Mouse (Mus musculus): ENCODE data around the gene Magi1. TPM values are rescaled to one million over a fixed set of nuclear protein-coding genes. Genes with fewer than 3 reads are reported as not detected.

Magi1 gene
- polyA plus RNA-seq, 1 experiment from 2014 or later: 28.5 TPM

GRCm38 (mm10) chr6:94131999-94132398 lies 151.7 kb downstream of the Magi1 start:
- Histone ChIP-seq H3K36me3 (ENCODE audit: control insufficient read depth, insufficient read depth, low read length) (no peaks in the 10 kb centered on the region), H3K4me1 (ENCODE audit: control insufficient read depth, insufficient read depth, low read length) (peaks cover 9% of the 10 kb centered on the region; the same call in 1 of the 2 replicates), H3K9ac (ENCODE audit: low read length) (no peak overlapping the region), H3K9me3 (ENCODE audit: control insufficient read depth, low read length) (no peaks in the 10 kb centered on the region), H3K4me2 (no peak overlapping the region), H3K4me3 (ENCODE audit: low read depth, low read length) (no peak overlapping the region), H3K27me3 (ENCODE audit: control insufficient read depth, insufficient read depth, low read length) (no peaks in the 10 kb centered on the region), H3K27ac (ENCODE audit: low read depth, low read length) (no peak overlapping the region)
- ATAC-seq (ENCODE audit: low FRiP score) (no peak), DNase-seq (ENCODE audit: low spot score, missing footprints) (no peak)
- 70% methylated on average over 4 of the region's 4 CpGs for WGBS

DNA sequence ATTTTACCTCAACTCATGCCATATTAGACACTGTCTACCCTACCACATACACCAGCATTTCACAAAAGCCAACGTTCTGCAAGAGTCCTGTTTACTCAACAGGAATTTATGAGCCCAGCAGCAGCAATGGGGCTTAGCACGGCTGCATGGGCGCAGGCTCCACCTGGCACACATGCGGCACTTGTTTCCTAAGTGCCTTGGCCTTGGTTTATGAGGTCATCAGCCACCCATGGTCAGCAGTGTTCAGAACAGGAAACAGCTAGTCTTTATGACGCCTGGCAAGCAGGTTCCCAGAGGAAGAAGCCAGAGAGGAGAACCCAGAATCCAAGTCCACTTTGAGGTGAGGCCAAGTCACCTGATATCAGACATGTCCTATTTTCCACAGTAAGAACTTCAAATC lies 153.3 kb downstream of the Magi1 start:
- Histone ChIP-seq H3K9ac (ENCODE audit: low read length) (no peak overlapping the region), H3K4me1 (ENCODE audit: control insufficient read depth, insufficient read depth, low read length) (peaks cover 8% of the 10 kb centered on the region; the same call in 1 of the 2 replicates)

DNA sequence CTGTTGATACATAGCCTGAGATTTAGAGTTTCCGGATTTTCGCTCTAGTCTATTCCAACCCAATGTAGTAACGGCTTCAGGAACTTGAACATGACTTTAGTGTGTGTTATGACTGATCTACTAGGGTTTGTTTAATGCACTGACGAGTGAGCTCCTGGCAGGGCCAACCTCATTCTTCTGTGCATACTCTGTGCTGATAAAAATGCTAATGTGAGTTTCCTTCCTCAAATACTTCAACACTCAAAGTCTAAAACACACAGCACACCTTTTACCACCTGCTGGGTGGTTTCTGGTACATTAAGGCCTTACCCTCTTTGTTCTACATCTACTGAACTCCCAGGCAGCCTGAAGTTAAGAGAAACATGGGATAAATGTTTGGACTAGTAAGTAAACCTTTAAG lies 157.0 kb downstream of the Magi1 start:
- no peaks in the 10 kb centered on the region for H3K9me3 ChIP-seq (ENCODE audit: control insufficient read depth, low read length)
- H3K27ac ChIP-seq (ENCODE audit: low read depth, low read length): no peak overlapping the region
- H3K4me2 ChIP-seq: no peak overlapping the region
- no peaks in the 10 kb centered on the region for H3K4me1 ChIP-seq (ENCODE audit: control insufficient read depth, insufficient read depth, low read length)
- whole genome bisulfite sequencing: 91% methylated on average over 4 of the region's 4 CpGs
- H3K4me3 ChIP-seq (ENCODE audit: low read depth, low read length): no peak overlapping the region
- no peak for ATAC-seq (ENCODE audit: low FRiP score)
- no peak for DNase-seq (ENCODE audit: low spot score, missing footprints)
- no peaks in the 10 kb centered on the region for H3K27me3 ChIP-seq (ENCODE audit: control insufficient read depth, insufficient read depth, low read length)
- H3K36me3 ChIP-seq (ENCODE audit: control insufficient read depth, insufficient read depth, low read length): no peaks in the 10 kb centered on the region
- no peak overlapping the region for H3K9ac ChIP-seq (ENCODE audit: low read length)

More for the DNA sequence above, 153.3 kb downstream of the Magi1 start:
- 91% methylated on average over 5 of the region's 5 CpGs for WGBS
- DNase-seq (ENCODE audit: low spot score, missing footprints): no peak
- no peak overlapping the region for H3K4me2 ChIP-seq
- H3K27me3 ChIP-seq (ENCODE audit: control insufficient read depth, insufficient read depth, low read length): no peaks in the 10 kb centered on the region
- H3K4me3 ChIP-seq (ENCODE audit: low read depth, low read length): no peak overlapping the region
- no peak for ATAC-seq (ENCODE audit: low FRiP score)
- no peaks in the 10 kb centered on the region for H3K36me3 ChIP-seq (ENCODE audit: control insufficient read depth, insufficient read depth, low read length)
- no peak overlapping the region for H3K27ac ChIP-seq (ENCODE audit: low read depth, low read length)
- H3K9me3 ChIP-seq (ENCODE audit: control insufficient read depth, low read length): no peaks in the 10 kb centered on the region

- H3K4me1 ChIP-seq (ENCODE audit: control insufficient read depth, insufficient read depth, low read length): no peaks in the 10 kb centered on the region
- H3K27ac ChIP-seq (ENCODE audit: low read depth, low read length): no peak overlapping the region
- no peak overlapping the region for H3K4me2 ChIP-seq
- no peak overlapping the region for H3K9ac ChIP-seq (ENCODE audit: low read length)
- no peaks in the 10 kb centered on the region for H3K9me3 ChIP-seq (ENCODE audit: control insufficient read depth, low read length)
- no peaks in the 10 kb centered on the region for H3K27me3 ChIP-seq (ENCODE audit: control insufficient read depth, insufficient read depth, low read length)
- no peaks in the 10 kb centered on the region for H3K36me3 ChIP-seq (ENCODE audit: control insufficient read depth, insufficient read depth, low read length)
- 83% methylated on average over 6 of the region's 6 CpGs for WGBS
- ATAC-seq (ENCODE audit: low FRiP score) (no peak), DNase-seq (ENCODE audit: low spot score, missing footprints) (no peak)
- H3K4me3 ChIP-seq (ENCODE audit: low read depth, low read length): no peak overlapping the region
These were observed 158.6 kb downstream of the Magi1 start for GRCm38 (mm10) chr6:94125144-94125543.

DNA sequence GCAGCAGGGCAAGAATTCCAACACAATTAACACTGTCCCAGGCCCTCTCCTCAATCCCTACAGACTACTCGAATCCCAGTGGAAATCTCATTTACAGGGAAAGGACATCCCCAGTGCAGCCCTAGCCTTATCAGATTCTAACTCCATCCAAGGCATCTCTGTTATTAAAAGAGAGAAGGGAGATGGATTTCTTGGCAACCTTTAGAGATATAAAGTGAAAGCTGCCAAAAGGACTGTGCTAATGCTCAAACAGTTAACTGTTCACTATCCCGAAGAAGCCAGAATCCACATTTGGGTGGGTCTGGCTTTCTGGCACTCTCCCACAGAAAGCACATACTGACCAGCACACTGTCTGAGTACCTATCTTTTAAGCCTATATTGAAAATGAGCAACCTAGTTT lies 159.4 kb downstream of the Magi1 start:
- H3K4me1 ChIP-seq (ENCODE audit: control insufficient read depth, insufficient read depth, low read length): no peaks in the 10 kb centered on the region
- no peak for DNase-seq (ENCODE audit: low spot score, missing footprints)
- H3K27ac ChIP-seq (ENCODE audit: low read depth, low read length): no peak overlapping the region
- no peak overlapping the region for H3K4me3 ChIP-seq (ENCODE audit: low read depth, low read length)
- ATAC-seq (ENCODE audit: low FRiP score): no peak
- H3K27me3 ChIP-seq (ENCODE audit: control insufficient read depth, insufficient read depth, low read length): no peaks in the 10 kb centered on the region
- H3K4me2 ChIP-seq: no peak overlapping the region
- no peaks in the 10 kb centered on the region for H3K9me3 ChIP-seq (ENCODE audit: control insufficient read depth, low read length)
- no peak overlapping the region for H3K9ac ChIP-seq (ENCODE audit: low read length)
- 83% methylated on average over 2 of the region's 2 CpGs for WGBS
- H3K36me3 ChIP-seq (ENCODE audit: control insufficient read depth, insufficient read depth, low read length): no peaks in the 10 kb centered on the region

DNA sequence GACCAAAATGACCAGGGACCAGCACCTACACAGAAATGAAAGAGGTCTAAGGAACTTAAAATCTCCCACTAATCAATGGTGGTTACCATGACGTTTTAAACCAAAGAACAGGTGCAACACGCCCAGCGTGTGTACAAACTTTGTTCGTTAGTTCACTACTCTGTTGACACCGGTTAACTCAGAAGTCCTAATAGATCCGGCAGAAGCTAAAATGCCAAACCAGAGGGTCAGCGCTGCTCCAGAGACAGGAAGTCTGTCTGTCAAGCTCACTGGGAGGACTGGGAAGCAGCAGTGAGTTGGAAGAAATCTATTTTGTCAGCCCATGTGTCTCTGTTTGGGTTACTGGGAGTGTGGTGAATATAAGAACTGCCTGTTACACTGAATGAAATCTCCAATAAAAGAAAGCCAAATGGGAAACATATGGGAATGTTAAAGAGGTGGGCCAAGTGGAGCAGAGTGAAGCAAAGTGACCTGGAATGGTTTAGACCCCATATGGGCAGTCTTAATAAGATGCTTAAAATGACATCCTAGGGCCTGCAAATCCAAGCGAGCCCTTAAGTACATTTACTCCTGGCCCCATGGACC lies 161.1 kb downstream of the Magi1 start:
- 76% methylated on average over 8 of the region's 8 CpGs for WGBS
- no peak for DNase-seq (ENCODE audit: low spot score, missing footprints)
- no peaks in the 10 kb centered on the region for H3K9me3 ChIP-seq (ENCODE audit: control insufficient read depth, low read length)
- no peaks in the 10 kb centered on the region for H3K27me3 ChIP-seq (ENCODE audit: control insufficient read depth, insufficient read depth, low read length)
- ATAC-seq (ENCODE audit: low FRiP score): no peak
- H3K36me3 ChIP-seq (ENCODE audit: control insufficient read depth, insufficient read depth, low read length): no peaks in the 10 kb centered on the region
- H3K27ac ChIP-seq (ENCODE audit: low read depth, low read length): no peak overlapping the region
- H3K9ac ChIP-seq (ENCODE audit: low read length): no peak overlapping the region
- H3K4me1 ChIP-seq (ENCODE audit: control insufficient read depth, insufficient read depth, low read length): no peaks in the 10 kb centered on the region
- no peak overlapping the region for H3K4me3 ChIP-seq (ENCODE audit: low read depth, low read length)
- no peak overlapping the region for H3K4me2 ChIP-seq

DNA sequence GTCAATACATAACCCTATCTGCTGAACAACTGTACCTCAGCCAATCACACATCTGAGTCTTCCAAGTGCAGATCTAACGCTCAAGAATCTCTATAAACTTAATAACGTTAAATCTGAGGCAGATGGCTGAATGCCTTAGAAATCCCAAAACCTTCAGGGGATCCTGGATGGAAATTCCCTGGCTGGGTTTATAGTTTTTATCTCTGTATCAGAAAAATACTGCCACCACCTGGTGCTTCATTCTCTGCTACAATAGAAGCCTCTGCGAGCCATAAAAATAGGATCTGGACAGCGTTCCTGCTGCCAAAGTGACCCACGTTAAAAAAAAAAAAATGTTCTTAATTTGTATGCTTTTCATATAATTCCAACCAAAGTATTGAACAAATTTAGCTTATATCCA lies 162.2 kb downstream of the Magi1 start:
- no peak overlapping the region for H3K27ac ChIP-seq (ENCODE audit: low read depth, low read length)
- no peaks in the 10 kb centered on the region for H3K4me1 ChIP-seq (ENCODE audit: control insufficient read depth, insufficient read depth, low read length)
- no peak for DNase-seq (ENCODE audit: low spot score, missing footprints)
- no peak for ATAC-seq (ENCODE audit: low FRiP score)
- no peak overlapping the region for H3K9ac ChIP-seq (ENCODE audit: low read length)
- no peaks in the 10 kb centered on the region for H3K9me3 ChIP-seq (ENCODE audit: control insufficient read depth, low read length)
- no peaks in the 10 kb centered on the region for H3K36me3 ChIP-seq (ENCODE audit: control insufficient read depth, insufficient read depth, low read length)
- H3K4me2 ChIP-seq: no peak overlapping the region
- H3K27me3 ChIP-seq (ENCODE audit: control insufficient read depth, insufficient read depth, low read length): no peaks in the 10 kb centered on the region
- WGBS: 85% methylated on average over 5 of the region's 5 CpGs
- H3K4me3 ChIP-seq (ENCODE audit: low read depth, low read length): no peak overlapping the region

DNA sequence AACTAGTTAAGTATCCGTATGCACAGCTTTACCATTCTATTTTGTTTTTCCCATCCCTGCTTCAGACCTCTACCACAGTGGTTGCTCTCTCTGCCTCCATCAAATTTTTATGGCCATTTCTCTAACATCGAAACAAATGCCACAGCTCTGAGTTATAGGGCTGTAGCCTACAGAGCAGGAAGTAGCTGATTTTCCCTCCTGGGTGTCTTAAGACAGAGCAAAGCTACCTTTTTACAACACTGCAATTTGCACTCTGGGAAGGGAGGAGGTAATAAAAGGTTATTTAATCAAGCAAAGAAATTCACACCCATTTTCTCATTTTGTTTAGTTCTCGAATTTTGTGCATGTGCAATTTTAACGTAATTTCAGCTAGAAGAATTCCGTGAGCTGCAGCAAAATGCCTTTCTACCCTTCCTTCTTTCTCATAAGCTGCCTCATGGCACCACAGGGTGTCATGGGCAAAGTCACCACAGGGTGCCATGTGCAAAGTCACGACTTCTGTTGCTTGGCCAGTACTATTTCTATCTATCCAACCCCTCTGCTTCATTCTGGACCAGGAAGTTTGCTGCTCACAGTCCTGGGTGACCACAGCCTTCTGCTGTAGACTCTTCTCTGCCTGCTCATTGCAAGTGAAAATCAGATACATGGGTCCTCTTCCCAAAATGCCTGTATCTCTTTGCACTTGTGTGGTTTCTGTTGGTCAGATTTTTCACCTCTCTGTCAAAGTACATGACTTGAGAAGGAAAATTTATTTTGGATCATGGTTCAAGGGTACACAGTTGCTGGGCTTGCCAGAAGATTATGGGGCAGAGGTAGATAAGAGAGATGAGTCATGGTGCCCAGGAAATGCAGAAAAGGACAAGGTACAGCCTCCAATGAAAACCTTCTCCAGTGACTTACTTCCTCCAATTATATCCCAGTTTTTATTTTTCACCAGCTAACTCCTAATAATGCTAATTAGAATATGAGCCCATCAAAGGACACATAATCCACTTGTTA lies 167.0 kb downstream of the Magi1 start:
- no peak overlapping the region for H3K9ac ChIP-seq (ENCODE audit: low read length)
- H3K4me3 ChIP-seq (ENCODE audit: low read depth, low read length): no peak overlapping the region
- no peaks in the 10 kb centered on the region for H3K36me3 ChIP-seq (ENCODE audit: control insufficient read depth, insufficient read depth, low read length)
- H3K9me3 ChIP-seq (ENCODE audit: control insufficient read depth, low read length): no peaks in the 10 kb centered on the region
- no peaks in the 10 kb centered on the region for H3K27me3 ChIP-seq (ENCODE audit: control insufficient read depth, insufficient read depth, low read length)
- no peak overlapping the region for H3K4me2 ChIP-seq
- no peaks in the 10 kb centered on the region for H3K4me1 ChIP-seq (ENCODE audit: control insufficient read depth, insufficient read depth, low read length)
- 86% methylated on average over 6 of the region's 6 CpGs for WGBS
- DNase-seq (ENCODE audit: low spot score, missing footprints): no peak
- H3K27ac ChIP-seq (ENCODE audit: low read depth, low read length): no peak overlapping the region
- no peak for ATAC-seq (ENCODE audit: low FRiP score)

DNA sequence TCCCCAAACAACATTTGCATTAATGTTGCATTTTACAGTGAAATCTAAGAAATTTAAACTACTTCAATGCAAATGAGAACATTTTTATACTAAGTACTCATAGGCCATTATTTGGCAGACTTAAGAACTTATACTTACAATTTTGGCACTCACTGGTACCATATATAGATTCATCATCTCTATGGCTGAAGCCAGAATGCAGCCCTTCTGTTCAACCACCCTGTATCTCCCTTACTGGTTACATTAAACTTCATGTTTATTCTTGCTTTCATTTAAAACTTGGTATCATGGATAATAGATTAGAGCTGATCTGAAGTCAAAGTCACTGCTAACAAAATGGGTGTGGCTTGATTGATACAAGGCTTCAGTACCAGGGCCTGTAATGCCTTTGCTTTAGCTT lies 171.9 kb downstream of the Magi1 start:
- Histone ChIP-seq H3K4me3 (ENCODE audit: low read depth, low read length) (no peak overlapping the region), H3K4me2 (no peak overlapping the region), H3K4me1 (ENCODE audit: control insufficient read depth, insufficient read depth, low read length) (no peaks in the 10 kb centered on the region), H3K9ac (ENCODE audit: low read length) (no peak overlapping the region), H3K27ac (ENCODE audit: low read depth, low read length) (no peak overlapping the region), H3K27me3 (ENCODE audit: control insufficient read depth, insufficient read depth, low read length) (no peaks in the 10 kb centered on the region), H3K9me3 (ENCODE audit: control insufficient read depth, low read length) (no peaks in the 10 kb centered on the region), H3K36me3 (ENCODE audit: control insufficient read depth, insufficient read depth, low read length) (no peaks in the 10 kb centered on the region)
- ATAC-seq (ENCODE audit: low FRiP score) (no peak), DNase-seq (ENCODE audit: low spot score, missing footprints) (no peak)
